Mouse (Mus musculus) monocyte, adult 59 days (primary cell): Measurements from ENCODE around the gene Wfdc15a. TPM values are rescaled to one million over a fixed set of nuclear protein-coding genes. Genes with fewer than 3 reads are reported as not detected.

ENCODE experiments used
- total RNA-seq, 2 experiments: library from RNA; stranded (reverse); gene quantifications; one replicate each; pipeline ENCODE4 v1.2.4; 2023

The Wfdc15a gene
- not detected for total RNA-seq

DNA sequence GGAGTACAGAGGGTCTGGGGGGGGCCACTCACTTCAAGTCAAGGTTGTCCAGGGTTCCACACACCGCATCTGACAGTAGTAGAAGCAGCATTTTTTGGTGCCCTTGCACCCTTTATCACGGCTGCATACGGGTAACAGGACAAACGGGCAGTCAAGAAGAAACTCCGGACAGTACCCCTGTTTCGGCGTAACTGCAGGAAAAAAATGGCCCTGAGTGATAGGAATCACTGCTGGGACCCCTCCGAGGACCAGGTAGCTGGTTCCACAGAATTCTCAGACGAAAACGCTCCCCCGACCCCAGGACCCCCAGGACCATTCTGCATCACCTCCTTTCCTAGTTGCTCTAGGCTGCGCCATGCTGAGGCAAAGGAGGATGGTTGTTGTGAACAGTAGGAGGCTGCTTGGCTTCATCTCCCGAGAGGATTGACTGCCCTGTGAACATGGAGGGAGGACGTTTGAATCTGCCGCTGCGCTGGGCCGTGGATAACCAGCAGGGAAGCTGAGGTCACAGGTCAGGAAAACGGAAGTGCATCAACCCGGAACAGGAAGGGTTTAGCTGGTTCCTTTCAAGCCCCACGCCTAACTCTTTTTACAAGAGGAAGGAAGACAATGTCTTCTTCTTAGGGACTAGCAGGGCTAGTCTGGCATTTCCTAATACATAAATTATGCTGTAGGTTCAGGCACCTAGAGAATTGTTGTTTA is at the start of gene Wfdc15a:
Gene Wfdc15a (minus strand): TSS at position 505 of the 702 bp plus-strand sequence.

DNA sequence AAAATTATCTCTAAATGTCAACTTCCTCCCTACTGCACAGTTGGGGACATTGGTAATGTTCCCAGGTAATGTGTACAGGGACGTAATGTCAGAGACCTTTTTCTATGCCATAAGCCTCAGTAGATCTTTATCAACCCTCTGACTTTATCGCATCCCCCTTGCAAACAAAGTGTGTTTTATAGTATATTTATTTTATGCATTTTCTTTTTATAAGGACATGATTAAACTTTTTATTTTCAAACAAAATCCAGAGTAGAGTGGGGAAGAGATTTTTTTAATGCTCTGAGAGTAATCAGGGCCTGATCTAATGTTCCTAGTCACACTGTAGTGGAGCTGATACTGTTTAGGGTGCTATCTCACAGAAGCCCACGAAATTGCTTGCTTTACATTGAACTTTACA is 38.4 kb upstream of the Wfdc15a start, which contains the start of gene Svs2:
Gene Svs2 (minus strand): TSS at position 101 of the 400 bp plus-strand sequence.

DNA sequence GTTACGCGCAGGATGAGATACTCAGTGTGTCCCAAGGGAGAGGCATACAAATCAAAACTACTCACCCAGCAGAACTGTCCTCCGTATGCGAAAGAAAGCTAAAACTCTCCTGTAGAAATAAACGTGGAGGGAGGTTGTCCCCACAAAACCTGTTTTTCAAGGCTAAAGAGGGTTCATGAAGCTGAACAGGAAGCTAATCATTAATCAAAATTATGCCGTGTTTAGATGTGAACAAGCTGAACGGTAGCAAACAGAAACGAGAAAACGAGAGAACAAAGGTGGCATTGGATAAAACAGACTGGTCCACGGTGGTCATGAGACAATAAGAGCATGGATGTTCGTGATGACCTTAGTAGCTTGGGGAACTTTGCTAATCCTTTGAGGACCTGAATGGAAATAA is 21.6 kb upstream of the Wfdc15a start, which contains the start of gene Wfdc15b:
Gene Wfdc15b (minus strand): TSS at position 139 of the 400 bp plus-strand sequence.

DNA sequence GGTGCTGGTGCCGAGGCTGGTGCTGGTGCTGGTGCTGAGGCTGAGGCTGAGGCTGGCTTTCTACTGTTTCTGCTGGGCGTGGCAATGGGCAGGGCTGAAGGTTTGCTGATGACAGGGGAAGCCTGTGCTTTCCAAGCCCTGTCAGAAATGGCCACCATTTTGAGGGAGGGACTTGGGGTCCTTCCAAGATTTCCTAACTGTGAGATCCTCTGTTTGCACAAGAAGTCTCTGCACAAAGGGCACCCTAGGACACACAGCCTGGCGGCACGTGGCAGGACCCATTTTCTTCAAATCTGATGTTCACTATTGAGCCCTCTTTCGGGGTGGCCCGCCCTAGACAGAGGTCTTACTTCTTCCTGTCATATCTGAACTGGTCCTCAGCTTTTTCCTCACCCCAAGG is 9.4 kb downstream of the Wfdc15a start, which contains the start of gene Wfdc12:
Gene Wfdc12 (minus strand): TSS at position 33 of the 400 bp plus-strand sequence.

DNA sequence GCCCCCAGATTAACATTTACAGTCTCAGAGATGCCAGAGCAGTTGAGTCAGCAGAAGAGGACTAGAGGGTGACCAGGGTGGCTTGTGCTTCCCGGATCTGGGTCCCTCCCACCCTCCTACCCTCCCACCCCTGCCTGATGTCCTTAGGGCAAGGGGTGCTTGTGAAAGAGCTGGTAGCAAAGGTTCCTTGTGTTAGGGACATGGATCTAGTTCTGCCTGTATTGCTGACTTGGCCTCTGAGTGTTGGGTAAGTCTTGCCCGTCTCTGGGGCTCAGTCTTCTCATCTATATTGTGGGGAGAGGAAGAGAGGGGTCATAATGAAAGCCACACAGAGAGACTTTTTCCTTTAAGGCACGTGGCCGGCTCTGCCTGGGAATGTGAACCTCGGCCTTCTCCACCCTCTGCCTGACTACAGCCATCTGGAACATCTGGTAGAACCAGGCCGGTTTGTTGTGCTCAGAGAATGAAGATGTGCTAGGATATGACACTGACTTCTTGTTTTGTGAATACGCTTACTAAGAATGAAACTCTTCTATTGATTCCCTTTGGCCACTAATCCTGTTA is 17.2 kb downstream of the Wfdc15a start, which contains the start of gene Wfdc5:
Gene Wfdc5 (minus strand): TSS at position 51 of the 564 bp plus-strand sequence.

DNA sequence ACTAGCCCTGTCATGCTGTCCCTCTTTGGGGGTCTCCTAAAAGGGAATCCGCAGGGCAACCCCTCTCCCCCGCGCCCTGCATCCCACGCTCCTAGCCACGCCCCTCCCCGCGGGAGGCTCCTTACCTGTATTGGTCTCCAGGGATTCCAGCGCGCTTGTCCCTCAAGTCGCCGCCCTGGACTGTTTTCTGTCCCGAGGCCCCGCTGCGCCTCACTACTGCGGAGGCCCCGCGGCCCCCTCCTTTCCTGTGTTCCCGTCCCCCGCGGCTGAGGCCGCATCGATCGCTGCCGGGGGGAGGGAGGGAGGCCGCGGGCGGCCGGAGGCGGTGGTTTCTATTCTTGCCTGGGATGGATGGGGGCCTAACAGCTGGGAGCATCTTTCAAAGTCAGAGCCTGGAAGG is 29.0 kb downstream of the Wfdc15a start, which contains the start of gene Kcns1:
Gene Kcns1 (minus strand): TSS at position 212 of the 400 bp plus-strand sequence.

Other genes with a start within 250 kb of the Wfdc15a start
- 100 to 1,000 TPM; 180 to 188 TPM for gene Ywhab, start 205.2 kb downstream of the Wfdc15a start, total RNA-seq
- gene Pabpc1l, start 174.7 kb downstream of the Wfdc15a start, total RNA-seq, result 1 to 10 TPM; 2.4 to 3.4 TPM
- gene Stk4, start 129.8 kb downstream of the Wfdc15a start, total RNA-seq, result 100 to 1,000 TPM; 135 to 141 TPM
- gene Tomm34, start 129.0 kb downstream of the Wfdc15a start, total RNA-seq, result 10 to 100 TPM; 62.5 to 62.7 TPM
- gene Kcns1, start 29.0 kb downstream of the Wfdc15a start, total RNA-seq, result not detected
- gene Wfdc5, start 17.4 kb downstream of the Wfdc15a start, total RNA-seq, result not detected
- gene Wfdc12, start 9.5 kb downstream of the Wfdc15a start, total RNA-seq, result not detected
- gene Wfdc15b, start 21.5 kb upstream of the Wfdc15a start, total RNA-seq, result not detected
- not detected for gene Svs2, start 38.3 kb upstream of the Wfdc15a start, total RNA-seq
- gene Svs3b, start 56.5 kb upstream of the Wfdc15a start, total RNA-seq, result not detected
- gene Svs4, start 78.3 kb upstream of the Wfdc15a start, total RNA-seq, result not detected
- gene Svs3a, start 89.1 kb upstream of the Wfdc15a start, total RNA-seq, result not detected
- not detected for gene Svs6, start 116.6 kb upstream of the Wfdc15a start, total RNA-seq
- gene Svs5, start 132.6 kb upstream of the Wfdc15a start, total RNA-seq, result not detected
- gene Slpi, start 189.0 kb upstream of the Wfdc15a start, total RNA-seq, result 100 to 1,000 TPM; 227 to 229 TPM
- not detected for gene Rbpjl, start 203.0 kb upstream of the Wfdc15a start, total RNA-seq
- gene Matn4, start 205.0 kb upstream of the Wfdc15a start, total RNA-seq, result not detected
- 10 to 100 TPM; 13.2 to 13.8 TPM for gene Sdc4, start 243.8 kb upstream of the Wfdc15a start, total RNA-seq